Mouse (Mus musculus): ENCODE data around the gene Atp8b4. TPM values are rescaled to one million over a fixed set of nuclear protein-coding genes. Genes with fewer than 3 reads are reported as not detected.

Atp8b4 gene
- polyA plus RNA-seq, 1 experiment from 2014 or later: 0.03 TPM

- TF ChIP-seq CTCF (IDR thresholded peaks at IDR 0.05): no peak
- CTCF ChIA-PET: no interaction called here
- POLR2A ChIA-PET: no interaction called here
- in situ Hi-C loops (cut with MboI; ENCODE audit: low pct_unique_long_range_greater_than_20kb): loop anchor here (25.0 kb wide), 1 partner anchor 779 kb away; the partner anchor contains the start of gene Eid1
- no peak for ATAC-seq
- DNase-seq (ENCODE audit: low read depth, low spot score): no peak
- H3K27me3 ChIP-seq: peaks cover 13% of the 10 kb centered on the region
These were observed 58.9 kb downstream of the Atp8b4 start for GRCm38 (mm10) chr2:126441586-126441985.

- CTCF ChIA-PET: no interaction called here
- in situ Hi-C loops (cut with MboI; ENCODE audit: low pct_unique_long_range_greater_than_20kb): loop anchor here (5.0 to 25.0 kb wide), 2 partner anchors 547 to 772 kb away; partner anchors contain the start of gene Eid1
- POLR2A ChIA-PET: interaction anchor here (0.6 kb wide), 1 partner anchor 158 kb away, joined by 7 read pairs; no protein-coding TSS in a partner anchor
- DNase-seq (ENCODE audit: low read depth, low spot score) (no peak), ATAC-seq (no peak)
- no peak for TF ChIP-seq CTCF (IDR thresholded peaks at IDR 0.05)
- peaks cover 21% of the 10 kb centered on the region for H3K27me3 ChIP-seq
These were observed 65.8 kb downstream of the Atp8b4 start for GRCm38 (mm10) chr2:126434712-126435111.

GRCm38 (mm10) chr2:126434305-126434704 is 66.2 kb downstream of the Atp8b4 start:
- DNase-seq (ENCODE audit: low read depth, low spot score) (no peak), ATAC-seq (no peak)
- CTCF ChIA-PET: no interaction called here
- in situ Hi-C loops (cut with MboI; ENCODE audit: low pct_unique_long_range_greater_than_20kb): loop anchor here (5.0 to 25.0 kb wide), 2 partner anchors 547 to 772 kb away; partner anchors contain the start of gene Eid1
- peaks cover 21% of the 10 kb centered on the region for H3K27me3 ChIP-seq
- no peak for TF ChIP-seq CTCF (IDR thresholded peaks at IDR 0.05)
- POLR2A ChIA-PET: no interaction called here

GRCm38 (mm10) chr2:126432481-126433066 is 67.9 kb downstream of the Atp8b4 start:
- ChIA-PET CTCF (no interaction called here), POLR2A (no interaction called here)
- no peak for ATAC-seq
- TF ChIP-seq CTCF (IDR thresholded peaks at IDR 0.05): no peak
- in situ Hi-C loops (cut with MboI; ENCODE audit: low pct_unique_long_range_greater_than_20kb): loop anchor here (5.0 to 25.0 kb wide), 2 partner anchors 545 to 770 kb away; partner anchors contain the start of gene Eid1
- H3K27me3 ChIP-seq: peaks cover 21% of the 10 kb centered on the region
- no peak for DNase-seq (ENCODE audit: low read depth, low spot score)

GRCm38 (mm10) chr2:126429282-126429681 is 71.2 kb downstream of the Atp8b4 start:
- TF ChIP-seq CTCF (IDR thresholded peaks at IDR 0.05): peak; percentile 88
- ChIA-PET CTCF (interaction anchor here (0.8 to 1.3 kb wide), 3 partner anchors 28 to 117 kb away, joined by 3 to 6 read pairs (median 3); no protein-coding TSS in a partner anchor), POLR2A (no interaction called here)
- in situ Hi-C loops (cut with MboI; ENCODE audit: low pct_unique_long_range_greater_than_20kb): loop anchor here (10.0 to 25.0 kb wide), 2 partner anchors 394 to 767 kb away; partner anchors contain the start of genes Eid1 and Fgf7
- DNase-seq (ENCODE audit: low read depth, low spot score): peak; percentile 28
- ATAC-seq: peak; percentile 92
- H3K27me3 ChIP-seq: peaks cover 13% of the 10 kb centered on the region

GRCm38 (mm10) chr2:126425223-126425622 is 75.3 kb downstream of the Atp8b4 start:
- no peaks in the 10 kb centered on the region for H3K27me3 ChIP-seq
- no peak for TF ChIP-seq CTCF (IDR thresholded peaks at IDR 0.05)
- DNase-seq (ENCODE audit: low read depth, low spot score): no peak
- in situ Hi-C loops (cut with MboI; ENCODE audit: low pct_unique_long_range_greater_than_20kb): loop anchor here (10.0 to 25.0 kb wide), 2 partner anchors 390 to 763 kb away; partner anchors contain the start of genes Eid1 and Fgf7
- ChIA-PET POLR2A (no interaction called here), CTCF (interaction anchor here (1.4 to 1.5 kb wide), 2 partner anchors 42 to 62 kb away, joined by 3 read pairs; no protein-coding TSS in a partner anchor)
- no peak for ATAC-seq

- ChIA-PET POLR2A (no interaction called here), CTCF (interaction anchor here (1.4 to 1.5 kb wide), 2 partner anchors 41 to 61 kb away, joined by 3 read pairs; no protein-coding TSS in a partner anchor)
- no peak for TF ChIP-seq CTCF (IDR thresholded peaks at IDR 0.05)
These were observed 75.8 kb downstream of the Atp8b4 start for GRCm38 (mm10) chr2:126424714-126425113.

GRCm38 (mm10) chr2:126420901-126421300 is 79.6 kb downstream of the Atp8b4 start:
- TF ChIP-seq CTCF (IDR thresholded peaks at IDR 0.05): no peak
- no peak for ATAC-seq
- H3K27me3 ChIP-seq: no peaks in the 10 kb centered on the region
- DNase-seq (ENCODE audit: low read depth, low spot score): no peak
- CTCF ChIA-PET: no interaction called here
- POLR2A ChIA-PET: no interaction called here
- in situ Hi-C loops (cut with MboI; ENCODE audit: low pct_unique_long_range_greater_than_20kb): loop anchor here (10.0 kb wide), 1 partner anchor 386 kb away; the partner anchor contains the start of gene Fgf7

More at GRCm38 (mm10) chr2:126424714-126425113, 75.8 kb downstream of the Atp8b4 start:
- DNase-seq (ENCODE audit: low read depth, low spot score) (no peak), ATAC-seq (no peak)
- no peaks in the 10 kb centered on the region for H3K27me3 ChIP-seq
- in situ Hi-C loops (cut with MboI; ENCODE audit: low pct_unique_long_range_greater_than_20kb): loop anchor here (10.0 to 25.0 kb wide), 2 partner anchors 390 to 762 kb away; partner anchors contain the start of genes Eid1 and Fgf7

GRCm38 (mm10) chr2:126418916-126419315 is 81.6 kb downstream of the Atp8b4 start:
- DNase-seq (ENCODE audit: low read depth, low spot score) (no peak), ATAC-seq (no peak)
- ChIA-PET CTCF (no interaction called here), POLR2A (no interaction called here)
- in situ Hi-C loops (cut with MboI; ENCODE audit: low pct_unique_long_range_greater_than_20kb): no loop called here
- no peak for TF ChIP-seq CTCF (IDR thresholded peaks at IDR 0.05)
- no peaks in the 10 kb centered on the region for H3K27me3 ChIP-seq

- in situ Hi-C loops (cut with MboI; ENCODE audit: low pct_unique_long_range_greater_than_20kb): no loop called here
- POLR2A ChIA-PET: no interaction called here
These were observed 83.7 kb downstream of the Atp8b4 start for GRCm38 (mm10) chr2:126416772-126417171.

GRCm38 (mm10) chr2:126415981-126416380 is 84.5 kb downstream of the Atp8b4 start:
- ATAC-seq: no peak
- CTCF ChIA-PET: no interaction called here
- POLR2A ChIA-PET: no interaction called here
- no peaks in the 10 kb centered on the region for H3K27me3 ChIP-seq
- in situ Hi-C loops (cut with MboI; ENCODE audit: low pct_unique_long_range_greater_than_20kb): no loop called here
- DNase-seq (ENCODE audit: low read depth, low spot score): no peak
- TF ChIP-seq CTCF (IDR thresholded peaks at IDR 0.05): no peak

More at GRCm38 (mm10) chr2:126416772-126417171, 83.7 kb downstream of the Atp8b4 start:
- TF ChIP-seq CTCF (IDR thresholded peaks at IDR 0.05): no peak
- no peaks in the 10 kb centered on the region for H3K27me3 ChIP-seq
- CTCF ChIA-PET: no interaction called here
- ATAC-seq: no peak
- no peak for DNase-seq (ENCODE audit: low read depth, low spot score)

All from Patski (cell line).